Mouse (Mus musculus): Measurements from ENCODE around the gene Camp. TPM values are rescaled to one million over a fixed set of nuclear protein-coding genes. Genes with fewer than 3 reads are reported as not detected.
"Not testable (repeated sequence)": the region's sequence is repeated elsewhere in the genome, so short reads cannot be mapped to it uniquely, and the experiment has no call there.

The Camp gene
- polyA plus RNA-seq, 1 experiment from 2014 or later: not detected

- no peak overlapping the region for H3K9ac ChIP-seq (replicated peaks; ENCODE audit: low read length)
- 69% methylated on average over 6 of the region's 6 CpGs for WGBS
- no peak overlapping the region for H3K4me3 ChIP-seq (replicated peaks; ENCODE audit: low read depth, low read length)
- no peaks in the 10 kb centered on the region for H3K36me3 ChIP-seq (ENCODE audit: control insufficient read depth, insufficient read depth, low read length)
- H3K27ac ChIP-seq (replicated peaks; ENCODE audit: low read depth, low read length): no peak overlapping the region
- no peaks in the 10 kb centered on the region for H3K9me3 ChIP-seq (ENCODE audit: control insufficient read depth, low read length)
- H3K4me2 ChIP-seq (ENCODE audit: low read length): no peak overlapping the region
- no peak for DNase-seq
- ATAC-seq (ENCODE audit: low FRiP score, low TSS enrichment): no peak
- H3K27me3 ChIP-seq (ENCODE audit: control insufficient read depth, insufficient read depth, low read length): no peaks in the 10 kb centered on the region
- H3K4me1 ChIP-seq (ENCODE audit: control insufficient read depth, insufficient read depth, low read length): no peaks in the 10 kb centered on the region
These were observed 33.1 kb downstream of the Camp start for GRCm38 (mm10) chr9:109816341-109816740.

- WGBS: 50% methylated on average over 7 of the region's 7 CpGs
- Histone ChIP-seq H3K9me3 (ENCODE audit: control insufficient read depth, low read length) (no peaks in the 10 kb centered on the region), H3K27me3 (ENCODE audit: control insufficient read depth, insufficient read depth, low read length) (no peaks in the 10 kb centered on the region), H3K27ac (replicated peaks; ENCODE audit: low read depth, low read length) (no peak overlapping the region), H3K9ac (replicated peaks; ENCODE audit: low read length) (no peak overlapping the region), H3K4me3 (replicated peaks; ENCODE audit: low read depth, low read length) (no peak overlapping the region), H3K36me3 (ENCODE audit: control insufficient read depth, insufficient read depth, low read length) (no peaks in the 10 kb centered on the region), H3K4me1 (ENCODE audit: control insufficient read depth, insufficient read depth, low read length) (no peaks in the 10 kb centered on the region), H3K4me2 (ENCODE audit: low read length) (no peak overlapping the region)
- ATAC-seq (ENCODE audit: low FRiP score, low TSS enrichment) (no peak), DNase-seq (peak; percentile 40)
These were observed 36.0 kb downstream of the Camp start for GRCm38 (mm10) chr9:109813424-109813823.

GRCm38 (mm10) chr9:109811980-109812379 lies 37.4 kb downstream of the Camp start, which contains the start of gene Spink8:
Gene Spink8, plus strand, starts transcription at chr9:109812280.
- H3K9ac ChIP-seq (replicated peaks; ENCODE audit: low read length): no peak within 1 kb of the TSS
- H3K4me3 ChIP-seq (replicated peaks; ENCODE audit: low read depth, low read length): no peak within 1 kb of the TSS
- WGBS: 69% methylated on average over 1 of the region's 1 CpGs
- H3K4me1 ChIP-seq (ENCODE audit: control insufficient read depth, insufficient read depth, low read length): no peaks in the 10 kb centered on the region
- no peaks in the 10 kb centered on the region for H3K36me3 ChIP-seq (ENCODE audit: control insufficient read depth, insufficient read depth, low read length)
- ATAC-seq (ENCODE audit: low FRiP score, low TSS enrichment) (no peak), DNase-seq (no peak)
- no peaks in the 10 kb centered on the region for H3K9me3 ChIP-seq (ENCODE audit: control insufficient read depth, low read length)
- H3K4me2 ChIP-seq (ENCODE audit: low read length): no peak within 1 kb of the TSS
- H3K27ac ChIP-seq (replicated peaks; ENCODE audit: low read depth, low read length): no peak within 1 kb of the TSS
- H3K27me3 ChIP-seq (ENCODE audit: control insufficient read depth, insufficient read depth, low read length): no peaks in the 10 kb centered on the region

GRCm38 (mm10) chr9:109807898-109808297 lies 41.5 kb downstream of the Camp start:
- Histone ChIP-seq H3K36me3 (ENCODE audit: control insufficient read depth, insufficient read depth, low read length) (no peaks in the 10 kb centered on the region), H3K9ac (replicated peaks; ENCODE audit: low read length) (no peak overlapping the region), H3K4me2 (ENCODE audit: low read length) (no peak overlapping the region), H3K9me3 (ENCODE audit: control insufficient read depth, low read length) (no peaks in the 10 kb centered on the region), H3K4me3 (replicated peaks; ENCODE audit: low read depth, low read length) (no peak overlapping the region), H3K4me1 (ENCODE audit: control insufficient read depth, insufficient read depth, low read length) (no peaks in the 10 kb centered on the region), H3K27me3 (ENCODE audit: control insufficient read depth, insufficient read depth, low read length) (no peaks in the 10 kb centered on the region), H3K27ac (replicated peaks; ENCODE audit: low read depth, low read length) (no peak overlapping the region)
- WGBS: 64% methylated on average over 3 of the region's 3 CpGs
- DNase-seq (no peak), ATAC-seq (ENCODE audit: low FRiP score, low TSS enrichment) (no peak)

GRCm38 (mm10) chr9:109806695-109807293 lies 42.6 kb downstream of the Camp start:
- Histone ChIP-seq H3K9me3 (ENCODE audit: control insufficient read depth, low read length) (no peaks in the 10 kb centered on the region), H3K4me2 (ENCODE audit: low read length) (no peak overlapping the region), H3K27ac (replicated peaks; ENCODE audit: low read depth, low read length) (no peak overlapping the region), H3K9ac (replicated peaks; ENCODE audit: low read length) (no peak overlapping the region), H3K36me3 (ENCODE audit: control insufficient read depth, insufficient read depth, low read length) (no peaks in the 10 kb centered on the region), H3K4me3 (replicated peaks; ENCODE audit: low read depth, low read length) (no peak overlapping the region), H3K4me1 (ENCODE audit: control insufficient read depth, insufficient read depth, low read length) (no peaks in the 10 kb centered on the region), H3K27me3 (ENCODE audit: control insufficient read depth, insufficient read depth, low read length) (no peaks in the 10 kb centered on the region)
- DNase-seq: no peak
- no peak for ATAC-seq (ENCODE audit: low FRiP score, low TSS enrichment)
- WGBS: 82% methylated on average over 2 of the region's 2 CpGs

- H3K4me1 ChIP-seq (ENCODE audit: control insufficient read depth, insufficient read depth, low read length): no peaks in the 10 kb centered on the region
- no peak overlapping the region for H3K27ac ChIP-seq (replicated peaks; ENCODE audit: low read depth, low read length)
- H3K4me3 ChIP-seq (replicated peaks; ENCODE audit: low read depth, low read length): no peak overlapping the region
- DNase-seq: no peak
- no peak for ATAC-seq (ENCODE audit: low FRiP score, low TSS enrichment)
- no peaks in the 10 kb centered on the region for H3K36me3 ChIP-seq (ENCODE audit: control insufficient read depth, insufficient read depth, low read length)
- H3K4me2 ChIP-seq (ENCODE audit: low read length): no peak overlapping the region
- whole genome bisulfite sequencing: 51% methylated on average over 1 of the region's 1 CpGs
- no peaks in the 10 kb centered on the region for H3K27me3 ChIP-seq (ENCODE audit: control insufficient read depth, insufficient read depth, low read length)
- no peaks in the 10 kb centered on the region for H3K9me3 ChIP-seq (ENCODE audit: control insufficient read depth, low read length)
- no peak overlapping the region for H3K9ac ChIP-seq (replicated peaks; ENCODE audit: low read length)
These were observed 43.2 kb downstream of the Camp start for GRCm38 (mm10) chr9:109806260-109806659.

- ATAC-seq (ENCODE audit: low FRiP score, low TSS enrichment); DNase-seq; H3K27me3 ChIP-seq (ENCODE audit: control insufficient read depth, insufficient read depth, low read length); H3K9ac ChIP-seq (replicated peaks; ENCODE audit: low read length); H3K4me2 ChIP-seq (ENCODE audit: low read length); H3K27ac ChIP-seq (replicated peaks; ENCODE audit: low read depth, low read length); H3K4me3 ChIP-seq (replicated peaks; ENCODE audit: low read depth, low read length); H3K9me3 ChIP-seq (ENCODE audit: control insufficient read depth, low read length); H3K4me1 ChIP-seq (ENCODE audit: control insufficient read depth, insufficient read depth, low read length); H3K36me3 ChIP-seq (ENCODE audit: control insufficient read depth, insufficient read depth, low read length): not testable (repeated sequence)
- 88% methylated on average over 2 of the region's 2 CpGs for WGBS
These were observed 43.8 kb downstream of the Camp start for GRCm38 (mm10) chr9:109805596-109805995.

GRCm38 (mm10) chr9:109798051-109798450 lies 51.4 kb downstream of the Camp start:
- H3K4me2 ChIP-seq (ENCODE audit: low read length): no peak overlapping the region
- H3K27me3 ChIP-seq (ENCODE audit: control insufficient read depth, insufficient read depth, low read length): no peaks in the 10 kb centered on the region
- H3K9ac ChIP-seq (replicated peaks; ENCODE audit: low read length): no peak overlapping the region
- H3K36me3 ChIP-seq (ENCODE audit: control insufficient read depth, insufficient read depth, low read length): no peaks in the 10 kb centered on the region
- no peak overlapping the region for H3K4me3 ChIP-seq (replicated peaks; ENCODE audit: low read depth, low read length)
- DNase-seq (peak; percentile 45), ATAC-seq (ENCODE audit: low FRiP score, low TSS enrichment) (no peak)
- no peaks in the 10 kb centered on the region for H3K9me3 ChIP-seq (ENCODE audit: control insufficient read depth, low read length)
- 88% methylated on average over 1 of the region's 1 CpGs for WGBS
- H3K4me1 ChIP-seq (ENCODE audit: control insufficient read depth, insufficient read depth, low read length): no peaks in the 10 kb centered on the region
- no peak overlapping the region for H3K27ac ChIP-seq (replicated peaks; ENCODE audit: low read depth, low read length)

Measured in midbrain, embryonic 14.5 days (tissue).